Mouse (Mus musculus) lung, postnatal 14 days (tissue): ENCODE data around the gene Ttc16.

Experiments used
- DNase-seq: peaks from one replicate; pipeline ENCODE4 v3.0.0; 2021

Gene Ttc16

DNA sequence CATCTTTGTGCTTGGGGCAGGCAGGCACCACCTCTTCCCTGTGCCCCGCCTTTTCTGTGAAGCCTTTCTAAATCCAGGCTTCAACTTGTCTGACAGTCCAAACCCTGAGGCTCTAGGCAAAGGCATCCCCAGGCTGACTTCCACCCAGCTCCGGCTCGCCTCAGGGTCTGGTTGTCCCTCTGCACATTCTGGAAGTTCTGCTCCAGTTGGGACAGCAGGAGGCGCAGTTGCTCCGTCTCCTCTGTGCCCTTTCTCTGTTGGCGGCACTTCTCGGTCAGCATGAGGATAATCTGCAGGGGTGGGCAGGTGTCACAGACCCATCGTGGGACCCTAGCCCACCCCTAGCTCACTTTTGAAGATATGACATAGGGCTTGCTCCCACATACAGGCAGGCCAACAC is 3.7 kb upstream of the Ttc16 start:
- DNase-seq = peak; percentile 84

DNA sequence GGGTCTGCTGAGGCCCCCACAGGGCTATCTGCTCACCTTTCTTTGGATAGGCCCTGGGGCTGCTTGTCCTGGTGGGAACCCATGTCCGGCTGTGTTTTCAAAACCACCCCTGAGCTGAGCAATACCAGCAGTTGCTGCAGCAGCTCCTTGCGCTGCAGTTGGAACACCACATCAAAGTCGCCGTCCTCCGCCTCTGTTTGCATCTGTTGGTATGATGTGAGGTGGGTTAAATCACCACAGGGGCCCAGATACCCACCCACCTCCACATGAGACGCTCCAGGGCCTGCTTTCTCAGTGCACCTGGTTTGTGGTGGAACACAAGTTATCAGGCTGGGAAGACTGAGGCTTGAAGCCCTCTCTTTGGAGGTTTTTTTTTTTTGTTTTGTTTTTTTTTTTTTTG is 2.6 kb upstream of the Ttc16 start:
- DNase-seq = no peak

DNA sequence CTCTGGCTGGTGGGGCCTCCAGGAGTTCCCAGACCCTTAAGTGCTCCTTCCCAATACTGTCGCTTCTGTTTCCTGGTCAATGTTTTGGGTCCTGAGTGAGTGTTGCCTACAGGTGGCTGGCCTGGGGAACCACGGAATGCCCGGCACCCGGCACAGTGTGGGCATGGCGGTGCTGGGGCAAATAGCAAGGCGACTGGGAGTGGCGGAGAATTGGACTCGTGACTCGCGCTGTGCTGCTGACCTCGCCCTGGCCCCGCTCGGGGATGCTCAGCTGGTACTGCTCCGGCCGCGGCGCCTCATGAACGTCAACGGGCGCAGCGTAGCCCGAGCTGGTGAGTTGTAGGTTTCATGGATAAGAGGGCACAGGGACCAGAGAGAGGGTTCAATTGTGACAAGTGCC is 759 bp upstream of the Ttc16 start:
- DNase-seq = no peak

DNA sequence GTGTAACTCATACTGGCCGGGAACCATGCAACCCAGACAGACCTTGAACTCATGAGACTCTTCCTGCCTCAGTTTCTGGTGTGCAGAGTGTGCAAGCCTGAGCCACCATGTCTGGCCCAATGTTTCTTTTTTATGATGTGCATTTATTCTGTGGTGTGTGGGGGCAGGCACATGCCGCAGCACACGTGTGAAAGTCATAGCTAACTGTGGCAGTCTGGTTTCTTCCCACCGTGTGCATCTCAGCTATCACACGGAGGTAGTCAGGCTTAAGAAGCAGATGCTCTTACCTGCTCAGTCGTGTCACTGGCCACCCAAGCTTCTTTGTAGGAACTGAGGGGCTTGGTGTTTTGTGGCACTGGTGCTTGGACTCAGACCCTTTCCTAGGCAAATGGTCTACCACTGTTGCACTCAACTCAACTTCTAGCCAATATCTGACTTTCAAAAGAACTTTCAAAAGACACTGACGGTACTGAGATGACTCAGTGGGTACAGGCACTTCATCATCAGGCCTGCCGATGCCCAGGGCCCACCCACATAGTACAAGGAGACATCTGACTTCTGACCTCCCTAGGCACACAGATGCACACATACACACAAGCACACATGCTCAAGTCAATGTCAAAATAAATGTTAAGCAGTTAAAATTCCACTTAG is 2.7 kb downstream of the Ttc16 start:
- DNase-seq = no peak

DNA sequence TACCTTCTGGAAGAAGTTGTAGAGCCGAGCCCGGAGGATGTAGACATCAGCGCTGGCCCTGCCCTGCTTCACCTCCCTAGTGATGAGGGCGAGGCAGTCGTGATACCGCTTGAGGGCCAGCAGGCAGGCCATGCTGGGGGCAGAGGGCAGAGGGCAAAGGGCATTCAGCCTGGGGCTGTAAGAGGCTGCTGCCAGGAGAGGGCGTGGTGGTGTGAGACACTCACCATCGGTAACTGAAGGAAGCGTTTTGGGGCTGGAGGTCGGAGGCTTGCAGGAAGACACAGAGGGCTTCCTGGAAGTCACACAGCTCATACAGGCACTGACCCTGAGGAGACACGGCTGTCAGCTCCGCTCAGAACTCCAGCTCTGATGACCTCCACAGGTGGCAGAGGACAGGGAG is 3.5 kb downstream of the Ttc16 start:
- no peak for DNase-seq

DNA sequence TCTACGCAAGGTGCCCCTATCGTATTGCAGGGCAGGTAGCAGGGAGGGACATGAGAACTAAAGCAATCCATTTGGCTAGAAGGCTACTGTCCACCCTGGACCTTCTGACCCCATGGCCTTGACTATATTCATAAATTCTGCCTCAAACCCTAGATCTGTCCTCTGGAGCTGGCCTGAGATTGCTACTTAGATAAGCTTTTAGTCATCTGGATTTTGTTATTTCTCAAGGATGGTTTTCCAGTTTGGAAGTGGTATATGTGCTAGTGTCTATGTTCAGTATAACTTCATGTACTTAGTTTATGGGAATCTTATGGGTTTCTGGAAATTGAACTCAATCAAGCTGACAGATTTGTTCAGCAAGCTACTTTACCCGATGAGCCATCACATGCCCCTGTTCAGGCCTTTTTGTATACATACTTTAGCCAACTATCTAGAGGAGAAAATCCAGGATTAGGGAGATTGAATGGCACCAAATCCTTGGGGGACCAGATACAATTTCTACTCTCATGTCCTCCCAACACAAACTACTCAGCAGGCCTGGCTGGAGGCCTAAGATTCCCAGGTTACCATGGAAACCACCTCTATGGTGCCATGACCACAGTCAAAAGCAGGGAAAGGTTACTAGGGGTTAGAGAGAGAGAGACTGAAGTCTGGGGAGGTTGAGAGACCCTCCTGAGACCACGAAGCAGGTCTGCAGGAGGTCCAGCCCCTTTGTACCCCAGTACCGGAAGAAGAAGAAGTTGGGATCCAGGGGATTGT is 5.9 kb downstream of the Ttc16 start:
- DNase-seq = no peak

DNA sequence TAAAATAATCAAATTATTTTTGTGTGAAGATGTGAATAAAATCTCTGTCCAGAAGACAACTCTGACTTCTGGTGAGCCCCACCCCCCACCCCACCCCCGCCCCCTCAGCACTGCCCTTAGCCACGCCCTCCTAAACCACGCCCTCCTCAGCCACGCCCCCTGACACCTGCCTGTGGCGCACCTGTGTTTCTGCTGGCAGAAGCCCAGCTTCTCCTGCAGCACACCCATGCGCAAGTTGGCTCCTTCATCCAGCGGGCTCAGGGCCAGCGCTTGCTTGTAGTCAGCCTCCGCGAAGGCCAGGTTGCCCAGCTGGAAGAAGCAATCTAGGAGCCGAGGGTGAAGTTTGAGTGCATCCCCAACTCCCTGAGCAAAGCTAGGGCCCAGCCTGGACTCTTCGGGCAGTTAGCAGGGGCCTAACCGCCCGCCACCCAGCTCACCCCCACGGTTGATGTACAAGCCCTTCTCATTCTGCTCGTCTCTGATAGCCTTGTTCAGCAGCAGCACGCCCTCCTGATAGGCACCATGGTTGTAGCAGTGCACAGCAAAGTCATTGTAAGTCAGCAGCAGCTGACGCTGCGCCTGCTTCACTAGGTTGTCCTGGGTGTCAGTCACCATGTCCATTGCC is 6.7 kb downstream of the Ttc16 start:
- peak; percentile 66 for DNase-seq

DNA sequence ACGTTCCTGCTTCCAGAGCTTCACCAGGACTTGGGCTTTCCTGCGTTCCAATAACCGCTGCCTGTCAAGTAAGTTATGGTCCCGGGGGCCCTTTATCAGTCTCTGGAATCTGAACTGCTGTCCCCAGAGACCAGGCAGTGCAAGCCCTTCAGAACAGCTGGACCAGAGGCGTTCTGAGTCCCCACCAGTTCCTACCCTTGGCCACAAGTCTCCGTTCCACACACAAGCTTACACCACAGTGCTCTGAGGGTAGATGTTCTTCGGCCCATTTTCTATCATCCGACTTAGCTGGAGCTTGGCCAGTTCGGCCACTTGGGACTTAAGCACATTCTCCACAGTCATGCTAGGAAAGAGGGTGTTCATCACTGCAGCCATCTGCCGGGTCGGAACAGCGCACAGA is 8.2 kb downstream of the Ttc16 start:
- no peak for DNase-seq

DNA sequence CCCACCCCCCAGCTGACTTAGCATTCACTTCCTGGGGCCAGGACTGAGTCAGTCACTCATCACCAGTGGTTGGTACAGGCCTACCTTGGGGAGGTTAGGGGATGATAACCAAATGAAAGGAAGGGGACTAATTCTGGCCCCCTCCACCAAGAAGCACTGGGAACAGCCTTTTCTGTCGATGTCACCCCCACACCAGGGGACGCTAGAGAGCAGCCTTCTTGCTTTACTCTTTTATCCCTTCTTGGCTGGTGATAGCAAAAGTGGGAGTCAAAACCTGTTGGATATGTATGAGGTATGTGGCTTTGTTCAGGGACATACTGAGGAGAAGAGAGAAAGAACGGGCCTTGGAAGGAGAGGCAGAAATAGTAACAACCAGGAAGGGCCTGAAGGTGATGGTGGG is 12.1 kb downstream of the Ttc16 start:
- DNase-seq = no peak

DNA sequence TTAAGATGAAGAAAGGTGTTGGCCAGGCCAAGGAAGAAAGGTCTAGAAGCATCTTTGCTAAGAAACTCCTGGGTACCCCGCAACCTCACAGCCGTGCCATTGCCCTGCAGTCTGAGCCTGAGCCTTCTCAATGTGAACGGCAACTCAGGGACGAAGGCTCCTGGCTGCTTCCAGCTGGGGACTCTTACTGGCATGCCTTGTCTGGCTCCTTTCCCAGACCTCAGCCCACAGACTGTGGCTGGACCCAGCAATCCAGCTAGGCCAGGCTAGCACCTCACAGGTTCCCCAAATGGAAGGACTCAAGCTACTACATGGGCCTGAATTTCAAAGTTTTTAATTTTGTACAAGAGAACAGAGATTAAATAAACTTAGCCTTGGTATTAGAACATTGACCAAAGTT is 13.6 kb downstream of the Ttc16 start:
- no peak for DNase-seq

DNA sequence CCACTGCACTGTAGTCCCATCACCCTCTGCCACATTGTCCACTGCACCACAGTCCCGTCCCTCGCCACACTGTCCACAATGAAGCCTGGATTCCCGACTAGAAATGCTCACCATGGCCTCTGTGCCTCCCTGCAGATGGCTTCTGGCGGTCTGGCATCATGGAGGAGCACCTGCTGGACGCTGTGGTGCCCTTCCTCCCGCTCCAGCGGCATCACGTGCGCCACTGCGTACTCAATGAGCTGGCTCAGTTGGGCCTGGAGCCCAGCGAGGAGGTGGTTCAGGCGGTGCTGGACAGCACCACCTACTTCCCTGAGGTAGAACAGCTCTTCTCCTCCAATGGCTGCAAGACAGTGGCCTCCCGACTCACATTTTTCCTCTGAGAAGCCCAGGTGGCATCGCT is 14.1 kb downstream of the Ttc16 start:
- no peak for DNase-seq

DNA sequence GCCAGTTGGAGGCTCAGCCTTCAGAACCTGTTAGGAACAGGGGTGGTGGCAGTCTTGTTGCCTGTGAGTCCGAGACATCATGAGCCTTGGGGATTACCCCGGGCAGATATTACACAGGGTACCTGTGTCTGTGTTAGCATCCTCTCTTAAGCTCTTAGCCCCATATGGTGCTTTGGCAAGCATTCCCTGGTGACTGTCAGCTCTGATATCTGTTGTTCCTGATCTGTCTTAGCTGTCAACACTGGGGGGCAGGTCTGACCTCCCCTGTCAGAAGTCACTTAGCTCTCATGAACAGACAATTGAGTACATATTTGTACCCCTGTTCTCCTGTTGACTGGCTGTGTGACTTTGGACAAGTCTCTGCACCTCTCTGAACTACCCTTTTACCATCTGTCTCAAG is 16.4 kb downstream of the Ttc16 start:
- no peak for DNase-seq

DNA sequence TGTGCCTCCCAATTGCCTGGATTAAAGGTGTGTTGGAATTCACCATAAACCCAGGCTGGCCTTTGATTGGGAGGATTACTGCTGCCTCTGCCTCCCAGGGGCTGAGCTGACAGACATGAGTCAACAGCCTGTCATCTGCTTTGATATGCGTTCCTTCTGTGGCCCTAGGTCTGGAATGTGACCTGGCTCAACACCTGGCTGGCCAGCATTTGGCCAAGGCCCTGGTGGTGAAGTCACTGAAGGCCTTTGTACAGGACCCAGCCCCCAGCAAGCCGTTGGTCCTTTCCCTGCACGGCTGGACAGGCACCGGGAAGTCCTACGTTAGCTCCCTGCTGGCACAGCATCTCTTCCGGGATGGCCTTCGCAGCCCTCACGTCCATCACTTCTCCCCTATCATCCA is 16.9 kb downstream of the Ttc16 start:
- no peak for DNase-seq

DNA sequence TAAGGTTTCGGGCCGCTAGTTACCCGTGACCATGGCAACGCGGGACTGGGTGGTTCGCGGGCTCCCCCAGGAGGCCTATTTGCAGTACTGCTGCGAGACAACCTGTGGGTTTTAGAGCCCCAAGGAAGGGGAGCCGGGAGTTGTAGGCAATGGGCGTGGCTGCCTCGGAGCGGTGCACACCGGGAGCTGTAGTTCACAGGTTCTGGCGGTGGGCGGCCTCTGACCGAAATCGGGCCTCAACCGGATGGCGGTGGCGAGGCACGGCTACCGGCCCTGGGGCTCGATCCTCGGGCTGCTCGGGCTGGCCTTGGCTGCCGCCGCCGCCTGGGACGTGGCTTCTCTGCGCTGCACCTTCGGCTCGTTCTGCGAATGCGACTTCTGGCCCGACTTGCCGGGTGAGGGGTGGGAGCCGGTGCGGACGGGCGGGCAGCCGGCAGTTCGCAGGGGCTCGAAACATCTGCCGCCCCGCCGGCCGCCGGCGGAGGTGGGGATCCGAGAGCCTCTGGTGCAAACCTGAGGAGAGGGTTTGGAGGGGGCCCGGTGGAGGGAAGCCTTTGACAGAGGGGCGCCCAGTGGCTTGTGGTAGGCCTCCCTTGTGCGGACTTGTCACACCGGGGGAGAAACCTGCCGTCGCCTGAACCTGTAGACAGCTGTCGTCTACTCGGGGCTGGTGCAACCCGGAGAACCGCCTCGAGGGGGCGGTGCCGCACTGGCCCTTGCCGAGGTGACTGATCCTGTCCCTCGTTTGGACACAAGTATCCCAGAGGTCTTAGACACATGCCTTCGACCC is 18.2 kb downstream of the Ttc16 start, which contains the start of gene Tor2a:
Gene Tor2a (plus strand): TSS at position 179 of the 790 bp plus-strand sequence.
- DNase-seq = peak; percentile 98

DNA sequence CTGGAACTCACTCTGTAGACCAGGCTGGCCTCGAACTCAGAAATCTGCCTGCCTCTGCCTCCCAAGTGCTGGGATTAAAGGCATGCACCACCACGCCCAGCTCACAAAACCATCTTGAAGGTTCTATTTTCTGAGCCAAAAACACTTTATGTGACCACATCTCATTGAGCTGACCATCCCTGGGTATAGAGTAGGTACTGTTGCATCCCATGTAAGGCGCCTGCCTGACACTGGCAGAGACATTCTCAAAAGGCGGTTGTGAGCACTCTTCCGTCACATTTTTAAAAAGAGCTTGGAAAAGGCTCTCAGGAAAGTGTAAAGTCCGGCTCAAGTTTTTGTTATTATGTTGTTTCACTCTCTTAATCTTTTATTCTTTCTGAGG is 18.8 kb downstream of the Ttc16 start:
- DNase-seq = no peak

DNA sequence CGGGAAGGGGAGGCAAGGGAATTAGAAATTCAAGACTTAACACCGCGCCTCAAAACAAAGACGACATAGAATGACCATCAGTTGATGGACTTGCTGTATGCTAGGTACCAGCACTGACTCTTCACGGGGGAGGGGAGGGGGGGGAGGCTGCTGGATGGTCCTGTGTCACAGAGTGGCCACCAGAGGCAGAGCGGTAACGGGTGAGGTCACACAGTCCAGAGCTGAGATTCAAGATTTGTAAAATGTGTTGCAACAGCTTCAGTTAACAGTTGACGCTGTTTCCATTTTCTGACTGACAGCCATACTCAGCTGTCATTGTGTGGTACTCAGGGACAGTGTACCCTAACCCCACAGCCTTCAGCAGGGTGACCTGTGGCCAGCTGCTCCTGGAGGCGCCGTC is 23.3 kb downstream of the Ttc16 start:
- DNase-seq = no peak

DNA sequence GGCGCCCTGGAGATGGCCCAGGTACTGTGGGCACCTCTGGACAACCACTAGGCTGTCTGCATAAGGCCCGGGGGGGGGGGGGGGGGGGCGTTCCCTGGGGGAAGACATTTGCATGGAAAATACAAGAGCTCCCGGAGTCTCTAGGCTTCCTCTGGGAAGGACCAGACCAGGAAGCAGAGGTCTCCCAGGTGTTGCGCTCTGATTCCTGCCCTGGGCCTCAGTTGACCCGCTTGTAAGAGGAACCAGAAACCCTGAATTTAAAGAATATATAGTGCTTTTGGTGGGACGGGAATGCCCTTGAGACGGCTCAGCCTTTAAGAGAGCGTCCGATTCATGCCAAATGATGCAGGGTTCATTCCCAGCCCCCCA is 23.8 kb downstream of the Ttc16 start:
- DNase-seq = no peak

DNA sequence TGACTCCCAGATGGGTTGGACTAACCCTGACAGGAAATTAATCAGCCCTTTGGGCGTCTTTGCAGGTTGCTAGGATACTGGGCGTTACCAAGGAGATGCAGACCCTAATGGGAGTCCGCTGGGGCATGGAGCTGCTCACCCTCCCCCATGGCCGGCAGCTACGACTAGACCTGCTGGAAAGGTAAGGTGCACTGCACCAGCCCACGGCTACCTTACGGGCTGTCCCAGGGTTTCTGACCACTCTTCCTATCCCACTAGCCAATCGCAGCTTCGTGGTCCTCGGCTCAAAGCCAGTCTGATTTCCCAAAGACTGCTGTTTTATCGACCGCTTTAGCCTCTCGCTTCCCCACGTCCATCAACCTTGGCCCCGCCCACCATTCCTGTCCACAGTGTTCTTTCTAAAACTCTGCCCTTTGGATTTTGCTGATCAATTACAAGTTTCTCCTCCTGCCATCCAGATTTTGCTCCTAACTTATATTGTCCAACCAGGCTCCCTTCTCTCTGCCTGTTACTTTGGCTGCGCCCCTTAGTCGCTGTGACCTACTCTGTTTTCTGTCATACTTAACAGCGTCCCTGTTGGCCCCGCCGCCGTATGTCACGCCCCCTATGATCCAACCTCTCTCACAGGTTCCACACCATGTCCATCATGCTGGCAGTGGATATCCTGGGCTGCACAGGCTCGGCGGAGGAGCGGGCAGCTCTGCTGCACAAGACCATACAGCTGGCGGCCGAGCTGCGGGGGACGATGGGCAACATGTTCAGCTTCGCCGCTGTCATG is 24.4 kb downstream of the Ttc16 start:
- peak; percentile 55 for DNase-seq

DNA sequence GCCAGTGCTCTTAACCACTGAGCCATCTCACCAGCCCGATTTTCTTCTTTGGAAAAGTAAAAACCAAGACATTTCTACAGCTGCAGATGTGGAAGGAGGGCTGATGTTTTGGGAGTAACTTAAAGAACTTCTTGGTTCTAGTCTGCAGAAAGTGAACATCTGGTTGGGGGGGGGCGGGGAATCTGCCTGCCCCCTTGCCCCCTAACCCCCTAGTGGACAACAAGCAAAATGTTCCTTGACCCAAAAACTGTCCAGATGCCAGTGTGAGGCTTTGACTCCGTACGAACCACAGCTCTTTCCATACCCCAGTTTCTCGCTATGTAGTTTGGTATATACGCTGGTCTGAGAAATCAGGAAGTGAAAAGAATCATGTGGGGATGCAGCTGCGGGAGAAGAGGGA is 25.2 kb downstream of the Ttc16 start:
- DNase-seq = no peak

DNA sequence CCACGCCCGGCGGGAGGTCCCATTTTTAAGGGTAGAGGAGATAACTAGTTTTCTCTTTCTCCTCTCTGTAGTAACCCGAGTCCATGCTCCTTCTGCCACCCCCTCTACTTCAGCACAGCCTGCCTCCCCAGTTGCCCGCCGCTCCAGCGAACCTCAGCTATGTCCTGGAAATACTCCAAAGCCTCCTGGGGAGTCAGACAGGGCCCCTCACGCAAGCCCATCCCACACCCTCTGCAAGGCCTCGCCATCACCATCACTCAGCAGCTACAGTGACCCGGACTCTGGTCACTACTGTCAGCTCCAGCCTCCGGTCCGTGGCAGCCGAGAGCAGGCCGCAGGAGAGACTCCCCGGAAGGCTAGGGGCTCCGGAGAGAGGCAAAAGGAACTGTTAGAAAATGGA is 26.4 kb downstream of the Ttc16 start:
- no peak for DNase-seq

DNA sequence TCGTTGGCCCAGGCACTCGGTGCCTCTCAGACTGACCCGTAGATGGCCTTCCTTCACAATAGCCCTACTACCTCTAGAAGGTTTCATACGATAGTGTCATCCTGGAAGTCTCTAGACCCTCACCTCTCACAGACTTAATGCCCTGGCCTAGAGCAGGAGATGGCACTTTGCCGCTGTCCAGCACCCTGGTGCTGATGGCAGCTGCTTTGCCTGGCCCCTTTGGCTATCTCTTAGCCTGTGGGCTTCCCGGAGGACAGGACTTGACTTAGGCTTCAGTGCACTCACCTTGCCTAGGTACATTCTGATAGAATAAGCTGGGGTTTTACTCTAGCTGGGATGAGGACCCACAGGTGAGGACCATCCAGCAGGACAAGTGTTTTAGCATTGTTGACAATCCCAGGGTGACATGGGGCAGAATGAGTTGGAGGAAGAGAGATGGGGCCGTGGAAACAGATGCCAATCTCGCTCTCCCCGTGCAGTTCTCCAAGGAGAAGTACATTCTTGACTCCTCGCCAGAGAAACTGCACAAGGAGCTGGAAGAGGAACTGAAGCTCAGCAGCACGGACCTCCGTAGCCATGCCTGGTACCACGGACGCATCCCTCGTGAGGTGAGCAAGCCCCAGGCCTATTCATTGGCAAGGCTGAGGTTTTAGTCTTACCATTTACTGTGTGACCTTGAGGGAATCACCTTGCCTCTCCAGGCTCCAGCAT is 31.0 kb downstream of the Ttc16 start:
- DNase-seq = no peak

DNA sequence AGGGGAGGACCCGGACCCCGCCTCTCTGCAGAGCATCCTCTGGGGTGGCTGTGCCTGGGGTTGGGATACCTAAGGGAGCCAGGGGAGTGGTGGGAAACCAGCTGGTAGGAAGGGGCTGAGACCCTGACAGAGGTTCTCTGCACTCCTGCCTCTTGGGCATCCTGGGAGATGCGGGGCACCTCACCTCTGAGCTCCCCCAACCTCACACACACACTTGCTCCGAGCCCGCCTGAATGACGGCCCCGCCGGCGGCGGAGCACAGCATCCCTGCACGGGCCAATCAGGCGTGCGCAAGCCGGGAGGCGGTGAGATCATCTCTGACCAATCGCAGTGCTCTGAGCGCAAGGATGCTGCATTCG is 33.3 kb downstream of the Ttc16 start:
- DNase-seq = no peak
